Mouse (Mus musculus) Muller cell, postnatal 12 days (primary cell): Measurements from ENCODE around the gene C87977.
"Not testable (repeated sequence)": the region's sequence is repeated elsewhere in the genome, so short reads cannot be mapped to it uniquely, and the experiment has no call there.

Source experiments
- DNase-seq: peaks from one replicate; pipeline ENCODE4 v3.0.0-alpha.2; 2015; ENCODE audit errors: inconsistent ontology term

Gene C87977

GRCm38 (mm10) chr4:144213218-144213617 is at the start of gene C87977:
TSS of gene C87977 (minus strand) at chr4:144213318.
- DNase-seq, result not testable (repeated sequence)

DNA sequence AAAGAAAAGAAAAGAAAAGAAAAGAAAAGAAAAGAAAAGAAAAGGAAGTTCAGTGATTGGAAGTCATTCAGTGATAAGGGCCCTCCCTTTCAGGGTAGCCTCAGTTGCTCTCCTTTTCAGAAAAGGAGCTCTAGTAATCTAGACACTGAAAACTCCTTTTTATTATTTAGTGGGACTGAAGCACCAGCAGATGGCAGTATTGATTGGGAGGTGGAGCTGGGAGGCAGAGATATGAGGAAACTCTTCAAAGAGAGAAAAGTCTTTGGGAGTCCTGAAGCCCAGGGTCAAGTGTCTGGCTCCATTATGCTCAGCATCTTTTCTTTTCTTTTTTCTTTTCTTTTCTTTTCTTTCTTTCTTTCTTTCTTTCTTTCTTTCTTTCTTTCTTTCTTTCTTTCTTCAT is 41.6 kb upstream of the C87977 start:
- DNase-seq, result not testable (repeated sequence)

DNA sequence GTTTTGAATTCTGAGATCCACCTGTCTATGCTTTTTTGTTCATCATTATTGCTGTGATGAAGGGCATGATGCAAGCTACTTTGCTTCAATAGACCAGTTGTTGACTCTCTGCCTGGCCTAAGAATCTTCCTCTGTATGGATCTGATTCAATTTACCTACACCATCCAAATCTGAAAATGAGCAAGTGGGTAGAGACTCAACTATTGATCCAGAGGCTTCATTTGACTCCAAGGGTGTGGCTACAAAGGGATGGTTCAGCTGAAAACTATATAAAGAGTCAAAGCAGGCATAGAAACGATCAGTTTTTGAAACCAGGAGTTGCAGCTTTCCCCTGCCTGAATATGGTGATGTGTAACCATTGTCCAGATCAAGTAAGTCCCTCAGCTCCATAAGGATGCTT is 22.7 kb downstream of the C87977 start, which contains the start of gene Oog2:
Gene Oog2, plus strand, starts transcription at position 301 of the 400 bp plus-strand sequence.
- DNase-seq, result no peak

- DNase-seq, result no peak
Observed at GRCm38 (mm10) chr4:144162563-144162962, 50.6 kb downstream of the C87977 start, which contains the start of gene Oog3. TSS of gene Oog3 (minus strand) at chr4:144162663.
